Mouse (Mus musculus): Measurements from ENCODE around the gene Olfr195.
"Not testable (repeated sequence)": the region's sequence is repeated elsewhere in the genome, so short reads cannot be mapped to it uniquely, and the experiment has no call there.

The Olfr195 gene

GRCm38 (mm10) chr16:59146746-59147145, at the start of gene Olfr195:
Gene Olfr195 (plus strand): TSS chr16:59147046.
- in situ Hi-C loops (cut with MboI, MseI): no loop called here

- in situ Hi-C loops (cut with MboI, MseI): no loop called here
These were observed 41.5 kb upstream of the Olfr195 start for GRCm38 (mm10) chr16:59105312-59105711.

- in situ Hi-C loops (cut with MboI, MseI): not testable (repeated sequence)
These were observed 38.3 kb upstream of the Olfr195 start for GRCm38 (mm10) chr16:59108522-59108921.

- in situ Hi-C loops (cut with MboI, MseI): no loop called here
These were observed 35.1 kb upstream of the Olfr195 start, which contains the start of gene Olfr193 for GRCm38 (mm10) chr16:59111781-59112180. Gene Olfr193 (minus strand): TSS chr16:59111881.

- in situ Hi-C loops (cut with MboI, MseI): no loop called here
These were observed 25.9 kb upstream of the Olfr195 start, which contains the start of gene Olfr194 for GRCm38 (mm10) chr16:59120969-59121368. Gene Olfr194 (minus strand): TSS chr16:59121069.

GRCm38 (mm10) chr16:59130740-59131139, 16.1 kb upstream of the Olfr195 start:
- in situ Hi-C loops (cut with MboI, MseI): no loop called here

- in situ Hi-C loops (cut with MboI, MseI): no loop called here
These were observed 5.7 kb upstream of the Olfr195 start for GRCm38 (mm10) chr16:59141105-59141504.

- in situ Hi-C loops (cut with MboI, MseI): no loop called here
These were observed 5.2 kb downstream of the Olfr195 start for GRCm38 (mm10) chr16:59151996-59152395.

- in situ Hi-C loops (cut with MboI, MseI): no loop called here
These were observed 23.5 kb downstream of the Olfr195 start, which contains the start of gene Olfr196 for GRCm38 (mm10) chr16:59170354-59170753. Gene Olfr196 (minus strand): TSS chr16:59170454.

All from regulatory T cell (primary cell).